Mouse (Mus musculus) megakaryocyte, adult 5-6 weeks (primary cell): Measurements from ENCODE around the gene Gtsf2. TPM values are rescaled to one million over a fixed set of nuclear protein-coding genes. Genes with fewer than 3 reads are reported as not detected.

ENCODE experiments used
- ATAC-seq: 2 replicates; pipeline ENCODE4 v1.8.0; 2016; ENCODE audit warnings: mild to moderate bottlenecking, inconsistent platforms; ENCODE audit not compliant: poor library complexity, severe bottlenecking
- total RNA-seq, 2 experiments: library from RNA; stranded (forward) in 1 of 2; stranded (reverse) in 1 of 2; fragments of 153-499, 151-499 nt in 1 of 2; fragments of 221-1000, 200-1000 nt in 1 of 2; gene quantifications; 2 replicates each; pipeline versions ENCODE4 v1.2.3 to v1.2.4; 2015 to 2017

Gtsf2 gene
- total RNA-seq, 2 experiments from 2014 or later: not detected

DNA sequence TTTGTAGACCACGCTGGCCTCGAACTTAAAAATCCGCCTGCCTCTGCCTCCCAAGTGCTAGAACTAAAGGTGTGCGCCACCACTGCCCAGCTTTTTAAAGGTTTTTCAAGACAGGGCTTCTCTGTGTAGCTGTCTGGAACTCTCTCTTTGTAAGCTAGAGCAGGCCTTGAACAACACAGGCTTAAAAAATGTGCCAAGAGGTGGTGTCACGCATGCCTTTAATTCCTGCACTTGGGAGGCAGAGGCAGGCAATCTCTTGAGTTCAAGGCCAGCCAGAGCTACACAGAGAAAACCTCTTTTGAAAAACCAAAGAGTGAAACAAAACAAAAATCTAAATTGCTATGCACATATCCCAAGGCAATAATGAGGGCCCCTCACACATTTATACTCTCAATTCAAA is 46.9 kb downstream of the Gtsf2 start:
- no peak for ATAC-seq

GRCm38 (mm10) chr15:103393577-103393976 is 54.7 kb downstream of the Gtsf2 start:
- no peak for ATAC-seq

Other genes starting within 250 kb of the Gtsf2 start
- 56.0 and 60.5 TPM in 2 replicates for gene Cbx5, start 208.7 kb downstream of the Gtsf2 start, total RNA-seq (2015)
- gene Cbx5, start 208.7 kb downstream of the Gtsf2 start, total RNA-seq (2017): 113 and 133 TPM in 2 replicates
- 320 and 365 TPM in 2 replicates for gene Hnrnpa1, start 208.0 kb downstream of the Gtsf2 start, total RNA-seq (2015)
- 765 and 767 TPM in 2 replicates for gene Hnrnpa1, start 208.0 kb downstream of the Gtsf2 start, total RNA-seq (2017)
- 205 and 258 TPM in 2 replicates for gene Nfe2, start 190.1 kb downstream of the Gtsf2 start, total RNA-seq (2015)
- 218 and 249 TPM in 2 replicates for gene Nfe2, start 190.1 kb downstream of the Gtsf2 start, total RNA-seq (2017)
- gene Copz1, start 175.8 kb downstream of the Gtsf2 start, total RNA-seq (2015): 246 and 255 TPM in 2 replicates
- 87.7 and 93.9 TPM in 2 replicates for gene Copz1, start 175.8 kb downstream of the Gtsf2 start, total RNA-seq (2017)
- gene Gpr84, start 137.9 kb downstream of the Gtsf2 start, total RNA-seq (2015): 2.9 and 3.8 TPM in 2 replicates
- 1.7 and 3.3 TPM in 2 replicates for gene Gpr84, start 137.9 kb downstream of the Gtsf2 start, total RNA-seq (2017)
- 35.8 and 40.1 TPM in 2 replicates for gene Zfp385a, start 108.4 kb downstream of the Gtsf2 start, total RNA-seq (2015)
- gene Zfp385a, start 108.4 kb downstream of the Gtsf2 start, total RNA-seq (2017): 6.8 and 9.4 TPM in 2 replicates
- gene Itga5, start 81.7 kb downstream of the Gtsf2 start, total RNA-seq (2015): 18.4 and 21.4 TPM in 2 replicates
- 8.3 and 9.5 TPM in 2 replicates for gene Itga5, start 81.7 kb downstream of the Gtsf2 start, total RNA-seq (2017)
- gene Gtsf1, start 18.0 kb downstream of the Gtsf2 start, total RNA-seq (2015): 4.4 and 6.8 TPM in 2 replicates
- gene Gtsf1, start 18.0 kb downstream of the Gtsf2 start, total RNA-seq (2017): 1.3 and 1.5 TPM in 2 replicates
- gene Nckap1l, start 5.3 kb upstream of the Gtsf2 start, total RNA-seq (2015): 133 and 136 TPM in 2 replicates
- gene Nckap1l, start 5.3 kb upstream of the Gtsf2 start, total RNA-seq (2017): 191 and 203 TPM in 2 replicates
- gene Pde1b, start 54.6 kb upstream of the Gtsf2 start, total RNA-seq (2015): 13.2 and 16.8 TPM in 2 replicates
- gene Pde1b, start 54.6 kb upstream of the Gtsf2 start, total RNA-seq (2017): 8.2 and 12.9 TPM in 2 replicates
- gene Ppp1r1a, start 89.5 kb upstream of the Gtsf2 start, total RNA-seq (2015): not detected in 2 replicates
- gene Ppp1r1a, start 89.5 kb upstream of the Gtsf2 start, total RNA-seq (2017): not detected in 2 replicates
- not detected in 2 replicates for gene Glycam1, start 116.6 kb upstream of the Gtsf2 start, total RNA-seq (2015)
- not detected in 2 replicates for gene Glycam1, start 116.6 kb upstream of the Gtsf2 start, total RNA-seq (2017)